Mouse (Mus musculus) embryonic facial prominence, embryonic 14.5 days (tissue): ENCODE measurements around the gene Smg9. TPM values are rescaled to one million over a fixed set of nuclear protein-coding genes. Genes with fewer than 3 reads are reported as not detected.
A peak's percentile ranks its signal among the peaks of the same experiment; 100 is the strongest.

ENCODE experiments used
- ATAC-seq: fragments of 200-750 bp; cut with Nextera tagmentation; 2 replicates; pipeline ENCODE4 v1.8.0; 2017; ENCODE audit warnings: low read depth, moderate number of reproducible peaks, moderate TSS enrichment
- DNase-seq: peaks from one replicate; pipeline ENCODE4 v3.0.0-alpha.2; 2015; ENCODE audit warnings: low spot score
- H3K27ac ChIP-seq: fragments of 300-500 bp; sonication (generic); replicated peaks from 2 replicates; pipeline ENCODE4 v1.5.1; 2014; ENCODE audit warnings: low read depth, mild to moderate bottlenecking, low read length, moderate library complexity
- H3K27me3 ChIP-seq: fragments of 300-500 bp; sonication (generic); replicated peaks from 2 replicates; pipeline ENCODE4 v1.6.1; 2014; ENCODE audit warnings: low read length; ENCODE audit not compliant: control insufficient read depth, insufficient read depth
- H3K36me3 ChIP-seq: fragments of 300-500 bp; sonication (generic); 2 replicates; pipeline ENCODE4 v1.6.1; 2014; ENCODE audit warnings: low read length, mixed read lengths; ENCODE audit not compliant: control insufficient read depth, insufficient read depth
- H3K4me1 ChIP-seq: fragments of 300-500 bp; sonication (generic); 2 replicates; pipeline ENCODE4 v1.6.1; 2014; ENCODE audit warnings: antibody characterized with exemption, low read length; ENCODE audit not compliant: control insufficient read depth, insufficient read depth
- H3K4me2 ChIP-seq: fragments of 300-500 bp; sonication (generic); 2 replicates; pipeline ENCODE4 v1.6.1; 2014; ENCODE audit warnings: low read depth, mild to moderate bottlenecking, low read length, moderate library complexity, mixed read lengths
- H3K4me3 ChIP-seq: fragments of 300-500 bp; sonication (generic); 2 replicates; pipeline ENCODE4 v1.5.1; 2014; ENCODE audit warnings: low read depth, mild to moderate bottlenecking, low read length
- H3K9ac ChIP-seq: fragments of 300-500 bp; sonication (generic); 2 replicates; pipeline ENCODE4 v1.6.1; 2014; ENCODE audit warnings: low read depth, mild to moderate bottlenecking, low read length, moderate library complexity, mixed read lengths
- H3K9me3 ChIP-seq: fragments of 300-500 bp; sonication (generic); 2 replicates; pipeline ENCODE4 v1.6.1; 2016; ENCODE audit warnings: low read length; ENCODE audit not compliant: control insufficient read depth
- WGBS: fragments of 180-500 bp; shearing (Covaris S2); extraction: QIAGEN DNeasy Blood & Tissue Kit; methylation state at CpG from one replicate; pipeline ENCODE4 v1.1.7; 2014; 5-methylcytosine and 5-hydroxymethylcytosine counted together
- polyA plus RNA-seq: library from polyadenylated mRNA; unstranded; fragments of >200 nt; fragmentation: Nextera tagmentation; extraction: Ambion mirVana; gene quantifications from 2 replicates; pipeline ENCODE4 v1.2.1, GENCODE M21; 2014

The Smg9 gene
- polyA plus RNA-seq, 1 experiment from 2014 or later, result 17.6 TPM

DNA sequence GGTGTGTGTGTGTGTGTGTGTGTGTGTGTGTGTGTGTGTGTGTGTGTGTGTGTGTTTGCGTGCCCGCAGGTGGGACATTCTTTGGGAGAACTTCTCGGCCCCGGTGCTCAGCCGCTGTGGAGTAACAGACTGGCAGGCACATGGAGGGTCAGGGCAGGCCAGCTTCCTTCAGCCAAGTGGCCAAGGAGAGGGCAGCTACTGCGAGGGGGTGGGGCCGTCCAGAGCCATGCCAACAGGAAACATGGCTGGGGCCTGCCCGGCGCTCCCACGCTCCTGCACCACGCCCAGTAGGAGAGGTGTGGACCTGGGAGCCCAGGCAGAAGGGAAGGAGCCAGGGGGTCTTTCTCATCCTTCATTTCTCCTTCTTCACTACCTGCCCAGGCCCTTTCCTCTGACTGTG, 27.1 kb upstream of the Smg9 start:
- Histone ChIP-seq H3K27ac (no peak overlapping the region), H3K4me3 (no peak overlapping the region), H3K27me3 (peaks cover 4% of the 10 kb centered on the region; the same call in 1 of the 2 replicates), H3K9me3 (no peaks in the 10 kb centered on the region), H3K4me2 (no peak overlapping the region), H3K36me3 (no peaks in the 10 kb centered on the region), H3K9ac (no peak overlapping the region), H3K4me1 (peaks cover 7% of the 10 kb centered on the region)
- DNase-seq (no peak), ATAC-seq (no peak)
- 76% methylated on average over 9 of the region's 11 CpGs for WGBS

DNA sequence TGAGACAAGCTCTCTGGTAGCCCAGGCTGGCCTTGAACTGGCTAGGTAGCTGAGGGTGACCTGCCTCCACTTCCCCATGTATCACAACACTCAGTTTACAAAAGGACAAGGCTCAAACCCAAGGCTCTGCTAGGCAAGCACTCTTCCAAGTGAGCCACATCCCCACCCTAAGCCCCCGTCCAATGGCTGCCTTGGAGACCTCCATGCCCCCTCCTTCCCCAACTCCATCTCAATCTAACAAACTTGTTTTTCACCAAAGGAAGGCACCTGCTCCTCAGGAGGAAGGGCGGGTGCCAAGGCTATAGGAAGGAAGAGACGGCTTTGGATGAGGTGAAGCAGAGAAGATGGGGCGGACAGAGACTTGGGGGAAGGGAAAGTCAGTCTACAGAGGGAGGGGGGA, 26.6 kb upstream of the Smg9 start:
- Histone ChIP-seq H3K27ac (no peak overlapping the region), H3K4me1 (peaks cover 10% of the 10 kb centered on the region), H3K36me3 (no peaks in the 10 kb centered on the region), H3K9me3 (no peaks in the 10 kb centered on the region), H3K4me2 (no peak overlapping the region), H3K27me3 (peaks cover 7% of the 10 kb centered on the region; the same call in 1 of the 2 replicates), H3K9ac (no peak overlapping the region), H3K4me3 (no peak overlapping the region)
- WGBS, result 76% methylated on average over 4 of the region's 4 CpGs
- ATAC-seq, result no peak
- DNase-seq, result no peak

GRCm38 (mm10) chr7:24373538-24374379, 25.7 kb upstream of the Smg9 start:
- ATAC-seq (peak; percentile 38), DNase-seq (peak; percentile 66)
- H3K27me3 ChIP-seq, result peaks cover 7% of the 10 kb centered on the region; the same call in 1 of the 2 replicates
- H3K4me1 ChIP-seq, result peaks cover 10% of the 10 kb centered on the region
- H3K4me2 ChIP-seq, result no peak overlapping the region
- WGBS, result 32% methylated on average over 15 of the region's 20 CpGs
- H3K36me3 ChIP-seq, result no peaks in the 10 kb centered on the region
- H3K27ac ChIP-seq, result no peak overlapping the region
- H3K9ac ChIP-seq, result no peak overlapping the region
- no peak overlapping the region for H3K4me3 ChIP-seq
- no peaks in the 10 kb centered on the region for H3K9me3 ChIP-seq

DNA sequence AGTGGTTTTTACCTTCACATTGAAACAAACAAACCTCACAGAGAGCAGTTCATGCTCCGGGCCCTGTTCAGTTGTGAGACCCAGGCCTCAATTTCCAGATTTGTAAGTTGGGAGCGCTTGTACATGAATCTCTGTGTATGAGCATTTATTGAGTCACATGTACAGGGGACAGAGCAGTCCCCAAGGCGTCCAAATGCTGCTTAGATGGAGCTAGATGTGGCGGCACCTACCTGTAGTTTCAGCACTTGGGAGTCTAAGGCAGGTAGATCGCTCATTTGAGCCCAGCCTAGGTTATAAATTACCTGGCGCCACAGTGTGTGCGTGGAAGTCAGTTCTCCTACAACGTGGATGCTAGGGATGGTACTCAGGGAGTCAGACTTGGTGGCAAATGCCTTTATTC, 23.0 kb upstream of the Smg9 start:
- Histone ChIP-seq H3K27ac (no peak overlapping the region; the same call in 1 of the 2 replicates), H3K9me3 (no peaks in the 10 kb centered on the region), H3K27me3 (peaks cover 7% of the 10 kb centered on the region; the same call in 1 of the 2 replicates), H3K4me1 (peaks cover 16% of the 10 kb centered on the region), H3K36me3 (no peaks in the 10 kb centered on the region), H3K9ac (no peak overlapping the region), H3K4me2 (no peak overlapping the region), H3K4me3 (no peak overlapping the region)
- DNase-seq (no peak), ATAC-seq (no peak)
- 85% methylated on average over 8 of the region's 8 CpGs for WGBS

- peak; percentile 64; the same call in 1 of the 2 replicates for ATAC-seq
- H3K4me3 ChIP-seq, result peak overlapping the region; percentile 24
- H3K9me3 ChIP-seq, result no peaks in the 10 kb centered on the region
- H3K4me1 ChIP-seq, result peaks cover 16% of the 10 kb centered on the region
- 8% methylated on average over 19 of the region's 49 CpGs for WGBS
- H3K4me2 ChIP-seq, result peak overlapping the region; percentile 63
- H3K9ac ChIP-seq, result peak overlapping the region; percentile 20; the same call in 1 of the 2 replicates
- DNase-seq, result peak; percentile 56
- H3K36me3 ChIP-seq, result no peaks in the 10 kb centered on the region
- peaks cover 7% of the 10 kb centered on the region; the same call in 1 of the 2 replicates for H3K27me3 ChIP-seq
- H3K27ac ChIP-seq, result peak overlapping the region; percentile 33; the same call in 1 of the 2 replicates
Observed at GRCm38 (mm10) chr7:24377091-24377865, 22.1 kb upstream of the Smg9 start.

DNA sequence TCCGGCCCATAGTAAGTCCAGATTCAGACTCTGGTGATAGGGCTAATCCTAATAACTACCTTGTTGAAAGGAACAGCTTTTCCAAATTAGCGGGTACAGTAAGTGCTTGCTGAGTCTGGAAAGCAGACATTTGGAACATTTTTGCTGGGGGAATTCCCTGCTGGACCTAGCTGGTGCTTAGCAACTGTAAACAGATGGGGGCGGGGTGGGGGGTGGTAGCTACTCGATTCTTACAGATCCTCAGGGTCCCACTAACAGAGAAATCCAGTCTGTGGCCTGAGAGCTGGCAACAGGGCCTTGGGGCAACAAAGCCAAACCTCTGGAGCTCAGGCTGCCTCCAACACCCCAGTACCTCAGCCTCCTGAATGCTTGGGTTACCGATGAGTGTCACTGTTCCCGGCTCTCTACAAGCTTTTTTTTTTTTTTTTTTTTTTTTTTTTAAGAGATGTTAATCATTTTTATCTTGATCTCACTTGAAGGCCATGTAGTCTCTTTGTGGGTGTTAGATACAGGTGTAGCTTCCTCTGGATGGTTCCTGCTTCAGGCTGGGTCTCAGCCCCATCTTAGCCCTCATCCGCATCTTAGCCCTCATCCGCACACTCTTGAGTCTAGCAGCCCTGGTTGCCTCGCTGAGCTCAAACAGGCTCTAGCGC, 21.2 kb upstream of the Smg9 start:
- Histone ChIP-seq H3K27ac (no peak overlapping the region), H3K27me3 (peaks cover 7% of the 10 kb centered on the region; the same call in 1 of the 2 replicates), H3K36me3 (no peaks in the 10 kb centered on the region), H3K9me3 (no peaks in the 10 kb centered on the region), H3K4me1 (peaks cover 16% of the 10 kb centered on the region), H3K4me2 (no peak overlapping the region), H3K9ac (no peak overlapping the region), H3K4me3 (no peak overlapping the region)
- WGBS, result 59% methylated on average over 9 of the region's 10 CpGs
- peak; percentile 76 for DNase-seq
- ATAC-seq, result peak; percentile 23; the same call in 1 of the 2 replicates

DNA sequence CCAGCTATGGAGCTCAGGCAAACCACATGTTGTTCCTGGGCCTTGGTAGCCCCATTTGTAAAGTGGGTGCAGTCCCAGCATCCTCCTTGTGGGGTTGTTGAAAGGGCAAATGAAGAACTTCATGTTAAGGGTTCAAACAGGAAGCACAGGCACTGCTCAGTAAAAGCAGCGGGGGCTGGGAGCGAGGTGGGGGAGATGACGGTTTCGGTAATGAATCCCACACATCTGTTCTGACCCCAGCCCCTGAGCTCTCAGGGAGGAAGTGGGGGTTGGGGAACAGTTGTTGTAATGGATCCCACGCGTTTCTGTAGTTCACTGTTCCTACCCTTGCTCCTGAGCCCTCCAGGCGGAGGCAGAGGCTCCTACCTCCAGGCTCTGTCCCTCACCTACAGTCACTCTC, 19.5 kb upstream of the Smg9 start:
- Histone ChIP-seq H3K27me3 (peaks cover 7% of the 10 kb centered on the region; the same call in 1 of the 2 replicates), H3K27ac (no peak overlapping the region), H3K4me3 (no peak overlapping the region), H3K36me3 (no peaks in the 10 kb centered on the region), H3K4me2 (no peak overlapping the region), H3K9ac (no peak overlapping the region), H3K4me1 (peaks cover 16% of the 10 kb centered on the region), H3K9me3 (no peaks in the 10 kb centered on the region)
- WGBS, result 19% methylated on average over 7 of the region's 7 CpGs
- ATAC-seq, result no peak; the same call in 1 of the 2 replicates
- peak; percentile 64 for DNase-seq

DNA sequence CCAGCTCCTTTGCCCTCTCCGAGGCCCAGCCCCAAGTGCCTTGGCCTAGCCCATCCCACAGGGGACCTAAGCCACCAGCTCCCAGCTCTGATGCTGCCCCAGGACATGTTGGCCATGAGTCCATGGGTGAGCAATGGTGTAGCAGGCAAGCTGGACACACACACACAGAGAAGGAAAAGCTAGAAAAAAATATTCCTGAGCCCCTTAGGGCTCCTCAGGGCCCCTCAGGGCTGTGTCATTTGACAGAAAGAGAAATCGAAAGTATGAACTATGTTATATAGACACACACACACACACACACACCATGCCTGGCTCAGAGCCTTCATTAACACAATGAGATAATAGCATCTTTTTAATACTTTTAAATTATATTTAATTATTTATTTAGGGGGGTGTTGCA, 19.0 kb upstream of the Smg9 start:
- no peak overlapping the region for H3K4me3 ChIP-seq
- ATAC-seq (no peak), DNase-seq (no peak)
- no peak overlapping the region for H3K4me2 ChIP-seq
- peaks cover 16% of the 10 kb centered on the region for H3K4me1 ChIP-seq
- no peaks in the 10 kb centered on the region for H3K9me3 ChIP-seq
- H3K27me3 ChIP-seq, result peaks cover 7% of the 10 kb centered on the region; the same call in 1 of the 2 replicates
- 43% methylated on average over 2 of the region's 2 CpGs for WGBS
- H3K9ac ChIP-seq, result no peak overlapping the region
- no peaks in the 10 kb centered on the region for H3K36me3 ChIP-seq
- H3K27ac ChIP-seq, result no peak overlapping the region
